Mouse (Mus musculus) heart, adult 8-10 months (tissue): Measurements from ENCODE around the gene Slc46a3. TPM values are rescaled to one million over a fixed set of nuclear protein-coding genes. Genes with fewer than 3 reads are reported as not detected.
"Not testable (repeated sequence)": the region's sequence is repeated elsewhere in the genome, so short reads cannot be mapped to it uniquely, and the experiment has no call there.

Source experiments
- DNase-seq: peaks from one replicate; pipeline ENCODE4 v3.0.0; 2022; ENCODE audit warnings: low spot score
- total RNA-seq, 4 experiments: library from RNA; stranded (reverse); gene quantifications; 2 replicates each; pipeline ENCODE4 v1.2.4; 2022

Gene Slc46a3
- total RNA-seq = 10 to 100 TPM; 15.8 to 19.1 (median 18.9) TPM

DNA sequence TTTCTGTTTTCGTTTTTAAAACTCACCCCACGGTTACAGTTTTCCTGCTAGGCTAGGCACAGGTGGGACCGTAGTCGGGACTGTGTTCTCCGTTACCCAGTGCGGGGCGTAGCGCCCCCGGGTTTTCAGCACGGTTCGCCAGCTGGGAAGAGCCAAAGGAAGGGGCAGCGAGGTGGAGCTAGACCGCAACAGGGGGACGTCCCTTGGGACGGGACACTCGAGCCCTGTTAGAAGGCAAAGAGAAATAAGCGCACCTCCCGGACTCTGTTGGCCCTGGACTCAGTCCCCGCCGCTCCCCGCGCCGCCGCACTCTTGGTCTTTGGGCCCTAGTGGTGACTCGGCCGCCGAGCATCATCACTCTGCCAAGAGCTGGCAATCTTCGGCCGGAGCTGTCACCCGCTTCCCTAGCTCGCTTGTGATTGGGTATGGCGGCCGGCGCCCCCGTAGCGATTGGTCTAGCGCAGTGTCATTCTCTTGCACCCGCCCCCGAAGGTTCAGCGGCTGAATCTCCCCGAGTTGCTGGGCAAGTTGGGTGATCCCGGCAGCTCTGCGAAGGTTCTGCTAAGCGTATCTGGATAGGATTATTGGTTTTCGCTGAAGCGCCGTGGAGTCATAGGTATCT, at the start of gene Slc46a3:
Gene Slc46a3, minus strand, starts transcription at position 361 of the 622 bp plus-strand sequence.
- DNase-seq = peak; percentile 97

GRCm38 (mm10) chr5:147939226-147939625, 44.6 kb upstream of the Slc46a3 start:
- peak; percentile 25 for DNase-seq

DNA sequence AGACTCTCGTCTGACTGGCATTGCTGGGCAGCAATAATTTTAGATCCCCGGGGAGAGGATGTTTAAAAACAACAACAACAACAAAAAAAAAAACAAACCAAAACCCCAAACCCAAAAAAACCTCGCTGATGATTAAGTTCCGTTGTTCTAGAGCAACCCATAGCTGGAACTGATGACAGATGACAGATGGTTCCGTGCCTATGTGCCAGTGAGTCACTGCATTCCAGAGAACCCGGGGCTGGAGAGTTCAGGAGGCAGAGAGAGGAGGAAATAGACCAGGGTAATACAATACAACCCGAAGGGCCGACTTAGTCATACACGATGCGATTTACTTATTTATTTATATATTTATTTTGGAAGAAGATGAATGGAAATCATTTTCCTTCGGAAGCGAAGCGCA, 40.5 kb upstream of the Slc46a3 start:
- DNase-seq = no peak

DNA sequence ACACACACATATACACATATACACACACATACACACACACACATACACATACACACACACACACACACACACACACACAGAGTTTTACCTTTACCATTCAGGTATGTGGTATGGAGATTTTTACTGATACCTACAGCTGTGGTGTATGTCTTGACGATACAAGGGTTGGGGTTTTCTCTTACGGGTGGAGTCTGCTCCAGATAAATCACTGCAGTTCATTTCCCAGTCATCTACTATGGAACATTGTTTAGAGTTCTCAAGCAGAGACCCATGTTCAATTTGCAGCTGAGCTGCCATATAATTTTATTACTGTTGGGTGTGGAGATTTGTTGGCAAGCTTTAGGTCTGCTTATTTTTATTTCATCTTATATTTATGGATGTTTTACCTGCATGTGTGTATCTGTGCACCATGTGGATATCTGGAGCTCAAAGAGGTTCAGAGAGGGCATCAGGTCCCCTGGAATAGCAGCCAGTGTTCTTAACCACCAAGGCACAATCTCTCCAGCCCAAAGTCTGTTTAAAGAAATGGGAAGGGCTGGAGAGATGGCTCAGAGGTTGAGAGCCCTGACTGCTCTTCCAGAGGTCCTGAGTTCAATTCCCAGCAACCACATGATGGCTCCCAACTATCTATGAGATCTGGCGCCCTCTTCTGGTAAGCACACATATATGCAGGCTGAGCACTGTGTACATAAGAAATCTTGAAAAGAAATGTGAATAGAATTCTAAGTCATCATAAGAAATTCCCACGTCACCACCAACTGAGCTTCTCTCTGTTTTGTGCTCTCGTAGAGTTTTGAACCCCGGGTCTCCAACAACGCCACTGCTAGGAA, 34.3 kb upstream of the Slc46a3 start:
- no peak for DNase-seq

- no peak for DNase-seq
Observed at GRCm38 (mm10) chr5:147925935-147926604, 31.5 kb upstream of the Slc46a3 start.

DNA sequence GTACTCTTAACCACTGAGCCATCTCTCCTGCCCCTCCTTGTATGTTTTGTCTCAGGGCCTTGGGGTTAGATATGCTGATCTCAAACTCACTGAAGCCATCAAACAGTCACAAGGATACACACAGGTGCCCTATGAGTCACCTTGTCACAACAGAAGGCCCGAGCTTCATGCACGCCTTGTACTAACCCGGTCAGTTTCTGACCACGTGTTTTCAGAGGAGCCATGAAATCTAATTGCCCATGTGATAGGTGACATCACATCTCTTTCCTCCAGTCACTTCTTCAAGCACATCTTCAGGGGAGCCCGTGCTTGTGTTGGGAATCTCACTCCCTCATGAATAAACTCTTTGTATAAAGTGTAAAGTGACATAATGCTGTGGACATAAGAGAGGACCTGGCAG, 30.0 kb upstream of the Slc46a3 start:
- DNase-seq = no peak

DNA sequence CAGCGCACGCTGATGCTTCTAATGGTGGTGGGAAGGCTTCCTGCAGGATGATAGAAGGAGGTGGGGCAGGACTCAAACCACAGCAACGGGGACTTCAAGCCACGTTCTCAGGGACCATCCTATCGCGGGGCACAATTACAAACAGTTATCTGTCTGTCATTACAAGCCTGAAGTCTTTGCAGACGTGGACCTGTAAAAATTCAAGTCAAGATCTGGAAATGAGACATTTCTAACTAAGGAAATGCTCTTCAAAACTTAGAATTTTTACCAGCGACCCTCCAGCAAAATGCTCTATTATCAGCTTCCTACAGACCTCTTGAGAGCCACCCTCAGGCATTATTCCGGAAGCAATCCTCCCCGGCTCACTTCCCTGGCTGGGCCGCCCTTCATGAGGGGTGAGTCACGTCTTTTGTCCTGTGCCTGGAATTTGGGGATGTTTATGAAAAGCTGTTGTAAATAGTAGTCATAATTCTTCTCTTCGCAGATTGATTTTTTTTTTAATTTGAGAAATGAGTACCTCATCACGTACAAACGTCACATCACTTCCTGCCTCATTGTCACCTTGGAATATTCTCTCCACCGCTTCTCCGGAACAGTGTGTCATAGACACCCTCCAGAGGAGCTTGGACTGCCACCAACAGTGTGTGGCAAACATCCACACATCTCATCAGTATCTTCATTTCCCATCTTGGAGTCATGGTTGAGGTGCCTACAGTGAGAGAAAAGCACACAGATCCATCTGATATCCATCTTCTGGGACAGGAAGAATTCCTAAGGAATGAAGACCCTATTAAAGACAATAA, 23.6 kb upstream of the Slc46a3 start:
- peak; percentile 50 for DNase-seq

- DNase-seq = no peak
Observed at GRCm38 (mm10) chr5:147916171-147916570, 21.6 kb upstream of the Slc46a3 start.

DNA sequence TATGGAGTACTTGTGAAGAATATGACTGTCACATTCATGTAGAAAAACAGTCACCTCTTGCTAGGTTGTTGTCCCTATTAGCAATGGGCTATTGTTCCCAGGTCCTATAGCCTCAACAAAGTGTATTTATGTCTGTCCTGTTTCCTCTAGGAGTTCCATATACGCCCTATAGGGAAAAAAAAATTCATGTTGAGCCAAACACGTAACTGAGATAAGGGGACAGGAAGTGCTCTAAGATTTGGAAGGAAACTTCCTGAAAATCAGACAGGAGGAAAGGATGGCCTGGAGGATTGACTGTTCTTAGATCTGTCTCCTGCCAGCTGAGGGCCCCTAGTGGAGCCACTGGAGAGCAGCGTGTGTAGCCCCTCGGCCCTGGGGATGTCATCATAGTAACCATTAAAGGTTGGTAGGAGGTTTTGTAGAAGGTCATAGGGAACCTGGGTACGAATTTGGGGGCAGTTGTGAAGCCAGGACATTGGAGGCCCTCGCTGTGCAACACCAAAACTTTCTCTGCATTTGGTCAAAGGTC, 20.5 kb upstream of the Slc46a3 start:
- no peak for DNase-seq

GRCm38 (mm10) chr5:147913241-147913842, 18.7 kb upstream of the Slc46a3 start:
- no peak for DNase-seq

- DNase-seq = no peak
Observed at GRCm38 (mm10) chr5:147911744-147912143, 17.1 kb upstream of the Slc46a3 start.

DNA sequence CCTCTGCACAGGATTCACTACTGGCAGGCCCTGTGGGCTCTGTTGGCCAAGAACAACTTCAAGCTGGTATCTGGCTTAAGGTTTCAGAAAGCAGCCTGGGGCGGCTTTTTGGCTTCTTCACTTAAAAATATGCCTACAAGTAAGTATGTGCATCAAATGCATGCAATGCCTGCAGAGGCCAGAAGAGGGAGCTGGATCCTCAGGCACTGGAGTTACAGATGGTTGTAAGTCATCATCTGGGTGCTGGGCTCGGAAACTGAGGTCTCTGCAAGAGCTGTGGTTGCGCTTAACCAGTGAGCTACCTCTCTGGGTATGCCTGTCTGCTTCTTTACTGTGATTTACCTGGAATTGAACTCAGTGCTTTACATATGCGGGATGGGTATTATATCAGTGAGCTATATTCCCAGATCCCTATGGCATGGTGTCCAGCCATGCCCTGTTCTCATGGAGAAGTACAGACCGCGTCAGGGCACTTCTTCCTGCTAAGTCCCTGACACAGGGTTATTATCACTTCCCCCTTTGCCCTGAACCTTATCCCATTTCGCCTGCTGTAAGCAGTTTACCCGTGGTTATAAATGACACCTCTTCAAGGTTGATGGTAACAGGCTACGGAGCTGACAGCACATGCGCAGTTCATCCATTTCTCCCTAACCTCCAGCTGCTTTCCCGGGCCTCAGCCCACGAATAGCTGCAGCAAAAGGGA, 16.3 kb upstream of the Slc46a3 start:
- DNase-seq = no peak

- no peak for DNase-seq
Observed at GRCm38 (mm10) chr5:147907851-147908250, 13.2 kb upstream of the Slc46a3 start.

DNA sequence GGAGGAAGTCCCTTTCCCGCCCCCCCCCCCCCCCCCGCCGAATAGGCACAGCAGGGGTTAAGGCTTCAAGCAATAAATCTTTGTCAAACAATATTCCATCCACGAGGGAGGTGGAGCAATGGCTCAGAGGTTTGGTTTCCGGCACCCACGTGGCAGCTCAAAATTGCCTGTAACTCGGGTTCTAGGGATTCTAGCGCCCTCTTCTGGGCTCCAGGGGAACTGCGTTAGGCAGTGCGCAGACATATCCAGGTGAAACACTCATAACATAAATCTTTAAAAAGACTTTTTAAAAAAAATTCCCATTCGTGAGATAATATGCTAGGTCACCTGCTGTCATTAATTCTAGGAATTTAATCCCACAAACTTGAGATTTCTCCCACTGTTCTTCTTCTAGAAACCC, 12.5 kb upstream of the Slc46a3 start:
- DNase-seq = no peak

- DNase-seq = no peak
Observed at GRCm38 (mm10) chr5:147903166-147903565, 8.6 kb upstream of the Slc46a3 start.

DNA sequence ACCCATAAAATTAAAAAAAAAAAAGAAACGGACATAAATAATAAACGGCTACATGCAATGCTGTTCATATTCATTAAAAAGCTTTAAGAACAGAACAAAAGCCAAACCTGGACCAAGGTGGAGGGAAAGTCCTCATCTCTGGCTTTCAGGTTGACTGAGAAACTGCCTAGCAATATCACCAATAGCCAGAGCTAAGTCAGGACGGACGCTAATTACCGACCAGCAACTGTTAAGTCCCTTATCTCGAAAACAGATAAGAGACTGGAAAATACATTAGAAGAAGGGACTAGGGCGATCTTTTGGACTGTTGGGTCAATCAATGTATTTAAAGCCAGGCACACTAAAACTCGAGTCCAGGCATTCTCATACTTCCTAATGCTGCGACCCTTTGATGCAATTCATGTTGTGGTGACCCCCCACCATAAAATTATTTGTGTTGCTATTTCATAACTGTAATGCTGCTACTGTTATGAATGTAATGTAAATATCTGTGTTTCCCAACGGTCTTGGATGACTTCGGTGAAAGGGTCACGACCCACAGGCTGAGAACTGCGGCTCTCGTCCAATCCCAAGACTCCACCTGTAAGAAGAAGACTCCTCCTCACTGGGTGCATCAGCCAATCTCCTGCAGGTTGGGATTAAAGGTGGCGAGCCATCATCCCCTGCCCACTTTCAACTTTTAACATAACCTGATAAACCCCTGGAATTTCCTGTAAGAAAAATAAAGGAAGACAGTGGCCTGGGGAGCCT, 7.6 kb upstream of the Slc46a3 start:
- no peak for DNase-seq

- no peak for DNase-seq
Observed at GRCm38 (mm10) chr5:147898968-147899549, 4.4 kb upstream of the Slc46a3 start.

DNA sequence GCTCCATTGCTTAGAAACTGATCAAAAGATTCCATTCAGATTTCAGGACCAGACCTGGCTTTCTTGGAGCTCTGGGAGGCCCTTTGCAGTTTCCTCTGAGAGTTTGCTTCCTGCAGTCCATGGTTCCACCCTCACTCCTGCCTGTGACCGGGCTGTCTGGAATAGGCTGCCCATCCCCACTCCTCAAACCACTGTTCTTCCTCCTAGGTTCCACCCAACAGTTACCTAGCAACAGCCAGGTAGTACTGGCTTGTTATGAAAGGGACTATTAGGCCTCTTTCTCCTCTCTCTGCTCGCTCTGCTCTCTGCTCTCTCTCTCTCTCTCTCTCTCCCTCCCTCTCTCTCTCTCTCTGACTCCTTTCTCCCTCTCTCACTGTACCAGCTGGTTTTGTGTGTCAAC, 3.6 kb upstream of the Slc46a3 start:
- DNase-seq = no peak

GRCm38 (mm10) chr5:147896501-147896900, 1.9 kb upstream of the Slc46a3 start:
- DNase-seq = not testable (repeated sequence)
